Mouse (Mus musculus) cerebellum, adult 2 months (tissue): ENCODE results near the gene Tpcn1.

Experiments
- CTCF ChIP-seq: fragments of 200-500 bp; IDR thresholded peaks from 2 replicates; pipeline ENCODE4 v1.5.1; 2011; ENCODE audit warnings: low read depth, mild to moderate bottlenecking, control low read depth, low read length, moderate library complexity, borderline replicate concordance; ENCODE audit not compliant: insufficient read depth
- POLR2A ChIP-seq: fragments of 200-500 bp; IDR thresholded peaks from 2 replicates; pipeline ENCODE4 v1.6.1; 2011; ENCODE audit warnings: low read length, control low read depth, borderline replicate concordance; ENCODE audit not compliant: insufficient read depth

- TF ChIP-seq POLR2A, result no peak
- TF ChIP-seq CTCF, result no peak
Measured at GRCm38 (mm10) chr5:120527296-120527964, 61.0 kb downstream of the Tpcn1 start.
